Mouse (Mus musculus): ENCODE results near the gene Ptdss2.
A peak's percentile ranks its signal among the peaks of the same experiment; 100 is the strongest.

The Ptdss2 gene

GRCm38 (mm10) chr7:141172116-141173006 is 50.2 kb downstream of the Ptdss2 start, which contains the start of gene Rnh1:
Gene Rnh1, minus strand, starts transcription at chr7:141172857.
- peak; percentile 94 for DNase-seq (ENCODE audit: extremely low read depth, insufficient read length, low spot score)

DNA sequence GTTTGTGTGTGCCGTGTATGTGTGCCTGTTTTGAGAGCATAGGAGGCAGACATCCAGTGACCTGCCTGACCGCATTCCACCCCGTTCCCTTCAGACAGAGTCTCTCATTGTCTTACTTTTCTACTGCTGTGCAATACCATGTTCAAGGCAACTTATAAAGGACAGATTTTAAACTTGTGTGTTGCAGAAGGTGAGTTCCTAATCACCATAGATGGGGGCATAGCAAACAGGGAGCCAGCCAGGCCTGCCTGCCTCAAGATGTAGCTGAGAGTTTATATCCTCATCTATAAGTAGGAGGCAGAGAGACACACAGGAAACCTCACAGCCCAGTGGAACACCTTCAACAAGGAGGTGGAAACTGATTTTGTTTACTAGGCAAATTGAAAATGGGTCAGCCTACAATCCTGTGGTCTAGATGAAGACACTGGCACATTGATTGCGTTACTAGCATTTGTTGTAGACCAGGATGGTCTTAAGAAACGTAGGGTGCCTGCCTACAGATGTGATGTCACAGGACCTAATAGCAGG is 51.2 kb downstream of the Ptdss2 start:
- DNase-seq (ENCODE audit: extremely low read depth, insufficient read length, low spot score), result no peak

GRCm38 (mm10) chr7:141175068-141175467 is 52.9 kb downstream of the Ptdss2 start:
- no peak for DNase-seq (ENCODE audit: extremely low read depth, insufficient read length, low spot score)

DNA sequence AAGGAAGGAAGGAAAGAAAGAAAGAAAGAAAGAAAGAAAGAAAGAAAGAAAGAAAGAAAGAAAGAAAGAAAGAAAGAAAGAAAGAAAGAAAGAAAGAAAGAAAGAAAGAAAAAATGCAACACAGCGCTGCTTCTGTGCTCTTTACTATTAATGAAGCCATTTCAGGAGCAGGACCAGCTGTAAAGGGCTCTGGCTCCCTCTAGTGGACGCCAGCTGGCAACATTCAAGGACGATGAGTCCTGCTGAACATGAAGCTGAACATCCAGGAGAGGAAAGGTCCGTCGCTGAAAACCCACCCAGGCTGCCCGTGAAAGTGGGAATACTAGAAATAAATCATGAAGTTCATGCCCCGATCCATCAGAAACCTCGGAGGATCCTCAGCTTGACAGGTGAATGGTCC is 54.0 kb downstream of the Ptdss2 start:
- no peak for DNase-seq (ENCODE audit: extremely low read depth, insufficient read length, low spot score)

DNA sequence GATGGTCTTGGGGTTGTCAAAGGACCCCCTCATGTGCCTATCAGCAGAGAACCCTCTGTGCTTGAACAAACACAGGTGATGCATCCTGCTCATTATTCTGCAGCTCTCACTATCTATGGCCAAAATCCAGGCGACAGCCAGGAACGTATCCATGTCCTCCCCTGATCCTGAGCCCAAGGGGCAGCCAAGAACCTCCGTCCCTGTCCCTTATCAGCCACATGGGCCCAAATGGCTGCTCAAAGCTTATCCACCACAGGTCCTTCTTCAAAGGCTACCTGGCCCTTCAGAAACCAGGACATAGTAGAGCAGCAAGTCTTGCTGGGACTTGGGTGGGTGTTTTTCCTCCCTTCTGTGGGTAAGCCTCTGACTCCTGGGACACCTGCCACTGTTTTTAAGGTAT is 66.0 kb downstream of the Ptdss2 start:
- no peak for DNase-seq (ENCODE audit: extremely low read depth, insufficient read length, low spot score)

GRCm38 (mm10) chr7:141188733-141189132 is 66.6 kb downstream of the Ptdss2 start:
- no peak for DNase-seq (ENCODE audit: extremely low read depth, insufficient read length, low spot score)

GRCm38 (mm10) chr7:141190220-141190619 is 68.0 kb downstream of the Ptdss2 start:
- DNase-seq (ENCODE audit: extremely low read depth, insufficient read length, low spot score), result no peak

DNA sequence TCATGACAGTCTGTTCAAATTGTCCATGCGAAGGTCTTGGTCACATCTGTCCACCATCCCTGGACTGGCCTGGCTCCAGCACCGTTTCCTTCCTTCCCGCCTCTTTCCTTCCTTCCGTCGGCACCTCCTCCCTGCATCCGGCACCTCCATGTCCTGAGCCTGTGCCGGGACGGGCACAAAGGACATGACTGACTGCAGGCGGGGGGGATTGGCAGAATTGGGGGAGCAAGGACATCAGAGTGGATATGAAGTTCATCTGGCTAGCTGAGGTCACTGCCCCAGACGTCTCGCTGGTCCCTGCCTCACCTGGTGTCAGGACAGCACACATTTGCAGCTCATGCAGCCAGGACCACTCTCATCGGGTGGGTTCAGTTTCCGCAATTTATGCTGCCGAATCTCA is 68.9 kb downstream of the Ptdss2 start:
- peak; percentile 98 for DNase-seq (ENCODE audit: extremely low read depth, insufficient read length, low spot score)

DNA sequence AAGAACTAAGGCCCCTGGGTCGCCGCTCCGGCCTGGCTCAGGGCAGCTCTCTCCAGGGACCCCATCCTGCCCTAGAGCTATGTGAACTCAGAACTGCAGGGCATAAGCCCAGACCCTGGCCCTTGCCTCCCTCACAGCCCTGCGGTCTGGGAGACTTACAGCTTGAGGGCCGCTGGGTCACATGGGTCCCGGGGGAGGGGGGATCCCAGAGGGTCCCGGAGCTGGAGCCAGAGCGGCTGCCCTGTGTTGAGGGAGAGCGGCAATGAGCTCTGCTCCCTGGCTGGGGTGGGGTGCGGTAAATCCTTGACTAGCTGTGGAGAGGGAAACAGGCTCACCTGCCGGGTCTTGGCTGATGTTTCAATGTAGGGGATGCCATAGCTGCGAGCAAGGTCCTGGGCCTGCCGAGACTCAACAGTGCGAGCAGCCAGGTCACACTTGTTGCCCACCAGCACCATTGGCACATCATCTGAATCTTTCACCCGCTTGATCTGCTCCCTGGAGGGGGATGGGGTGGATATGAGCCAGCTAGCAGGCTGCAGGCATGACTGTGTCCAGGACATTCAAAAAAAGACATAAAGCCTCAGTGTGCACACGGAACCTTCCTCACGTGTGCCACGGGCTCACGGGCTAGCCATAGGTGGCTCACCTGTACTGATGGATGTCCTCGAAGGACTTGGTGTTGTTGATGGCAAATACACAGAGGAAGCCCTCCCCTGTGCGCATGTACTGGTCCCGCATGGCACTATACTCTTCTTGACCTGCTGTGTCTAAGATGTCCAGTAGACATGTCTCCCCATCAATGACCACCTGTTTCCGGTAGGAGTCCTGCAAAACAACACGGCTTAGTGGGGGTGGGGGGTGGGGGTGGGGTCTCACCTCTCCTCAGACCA is 69.9 kb downstream of the Ptdss2 start:
- peak; percentile 95 for DNase-seq (ENCODE audit: extremely low read depth, insufficient read length, low spot score)

GRCm38 (mm10) chr7:141192776-141193347 is 70.7 kb downstream of the Ptdss2 start:
- peak; percentile 86 for DNase-seq (ENCODE audit: extremely low read depth, insufficient read length, low spot score)

DNA sequence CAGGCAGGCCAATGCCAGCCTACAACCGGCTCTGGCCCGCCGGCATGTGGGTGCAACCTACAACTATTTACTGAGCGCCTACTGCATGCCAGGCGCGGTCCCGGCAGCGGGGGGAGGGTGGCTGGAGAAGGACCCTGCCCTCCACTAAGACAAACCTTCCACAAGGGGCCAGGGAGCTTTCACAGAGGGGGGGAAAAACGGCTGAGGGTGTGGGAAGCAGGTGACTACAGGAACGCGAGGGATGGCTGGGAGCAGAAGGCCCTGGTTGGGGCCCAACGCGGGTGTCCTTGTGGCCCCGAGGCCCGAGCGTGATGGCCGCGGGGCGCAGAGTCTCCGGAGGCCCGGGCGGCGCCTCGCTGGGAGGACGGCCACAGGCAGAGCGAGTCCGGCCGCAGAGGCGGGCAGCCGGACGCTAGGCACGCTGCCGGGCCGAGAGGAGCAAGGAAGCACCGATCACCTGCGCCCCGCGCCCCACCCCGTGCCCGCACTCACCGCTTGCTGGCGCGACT is 71.2 kb downstream of the Ptdss2 start:
- DNase-seq (ENCODE audit: extremely low read depth, insufficient read length, low spot score), result peak; percentile 72

- DNase-seq (ENCODE audit: extremely low read depth, insufficient read length, low spot score), result peak; percentile 95
Measured at GRCm38 (mm10) chr7:141193948-141194347, 71.8 kb downstream of the Ptdss2 start, which contains the start of the genes Hras and Lrrc56. Gene Hras, minus strand, starts transcription at chr7:141194005. Gene Lrrc56, plus strand, starts transcription at chr7:141194157.

DNA sequence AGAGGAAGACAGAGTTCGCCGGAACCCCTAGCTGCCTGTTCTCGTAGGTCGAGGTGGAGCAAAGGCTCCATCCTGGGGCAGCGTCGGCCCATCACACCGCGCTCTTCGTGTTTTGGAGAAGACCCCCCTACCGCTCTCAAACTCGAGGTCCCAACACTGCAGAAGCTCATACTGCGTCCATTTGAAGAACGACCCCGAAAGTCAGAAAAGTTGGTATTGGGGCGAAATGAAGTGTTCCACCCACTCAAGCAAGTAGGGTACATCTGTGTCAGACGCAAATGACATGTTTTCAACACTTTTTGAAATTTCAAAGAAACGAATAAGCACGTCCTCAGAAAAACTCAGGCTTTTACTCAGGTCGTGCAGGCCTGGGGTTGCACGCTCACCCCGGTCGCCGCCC is 72.2 kb downstream of the Ptdss2 start:
- no peak for DNase-seq (ENCODE audit: extremely low read depth, insufficient read length, low spot score)

GRCm38 (mm10) chr7:141194830-141195229 is 72.6 kb downstream of the Ptdss2 start:
- peak; percentile 77 for DNase-seq (ENCODE audit: extremely low read depth, insufficient read length, low spot score)

- DNase-seq (ENCODE audit: extremely low read depth, insufficient read length, low spot score), result no peak
Measured at GRCm38 (mm10) chr7:141195754-141196153, 73.6 kb downstream of the Ptdss2 start.

DNA sequence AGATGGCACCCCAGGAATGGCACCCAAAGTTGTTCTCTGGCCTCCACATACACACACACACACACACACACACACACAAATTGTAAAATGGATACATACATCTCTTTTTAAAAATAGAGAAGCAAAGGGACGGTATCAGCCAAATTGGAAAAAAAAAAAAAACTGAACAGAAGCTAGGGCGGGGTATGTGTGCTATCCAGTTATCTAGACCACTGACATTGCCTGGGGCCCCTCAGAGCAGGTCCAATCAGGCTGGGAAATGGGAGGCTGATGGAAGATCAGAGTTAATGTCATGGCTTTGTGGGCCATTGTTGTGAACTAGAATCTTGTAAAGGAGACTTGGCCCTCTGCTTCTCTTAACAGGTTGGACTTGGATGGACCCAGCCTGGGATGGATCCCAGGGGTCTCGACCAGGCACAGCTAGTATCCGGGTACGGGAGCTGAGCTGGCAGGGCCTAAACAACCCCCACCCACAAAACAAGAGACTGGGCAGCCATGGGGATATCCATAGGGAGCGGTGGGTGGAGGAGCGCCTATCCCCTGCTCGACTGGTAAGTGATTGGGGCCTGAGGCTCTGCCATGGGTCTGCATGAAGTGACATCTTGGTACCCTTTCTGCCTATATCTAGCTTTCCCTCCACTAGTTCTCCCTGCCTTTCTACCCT is 74.6 kb downstream of the Ptdss2 start:
- no peak for DNase-seq (ENCODE audit: extremely low read depth, insufficient read length, low spot score)

DNA sequence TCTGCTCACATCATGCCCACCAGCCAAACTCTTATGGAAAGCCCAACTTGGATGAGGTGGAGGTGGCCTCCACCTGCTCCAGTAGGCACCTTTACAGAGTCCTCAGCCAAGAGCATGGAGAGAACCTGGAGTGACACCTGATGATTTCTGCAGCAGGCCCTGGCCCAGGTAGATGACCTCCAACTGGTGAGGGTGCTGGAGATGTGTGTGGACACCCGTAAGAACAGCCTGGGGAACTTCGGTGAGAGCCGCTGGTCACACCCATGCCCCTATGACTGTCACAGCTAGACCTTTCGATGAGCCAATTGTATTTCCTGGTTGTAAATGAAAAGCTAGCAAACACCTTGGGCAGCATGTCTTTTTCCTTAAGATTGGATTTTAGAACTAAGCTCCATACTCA is 75.9 kb downstream of the Ptdss2 start:
- no peak for DNase-seq (ENCODE audit: extremely low read depth, insufficient read length, low spot score)

DNA sequence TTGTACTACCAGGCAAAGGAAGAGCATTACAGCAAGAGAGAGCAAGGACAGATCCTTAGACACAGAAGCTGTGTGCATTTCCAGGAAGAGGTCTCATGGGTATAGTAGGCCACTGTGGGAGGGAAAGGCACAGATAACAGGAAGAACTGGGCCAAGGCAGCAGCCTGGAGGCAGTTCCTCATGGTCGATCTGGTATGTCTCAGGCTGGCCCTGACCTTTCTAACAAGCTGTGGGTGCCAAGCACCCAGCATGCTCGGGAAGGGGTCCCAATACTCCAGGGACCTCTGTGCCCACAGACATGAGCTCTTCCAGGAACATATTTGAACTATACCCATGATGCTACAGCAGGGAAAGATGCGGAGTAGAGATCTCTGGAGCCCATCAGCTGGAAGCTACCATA is 82.4 kb downstream of the Ptdss2 start:
- no peak for DNase-seq (ENCODE audit: extremely low read depth, insufficient read length, low spot score)

DNA sequence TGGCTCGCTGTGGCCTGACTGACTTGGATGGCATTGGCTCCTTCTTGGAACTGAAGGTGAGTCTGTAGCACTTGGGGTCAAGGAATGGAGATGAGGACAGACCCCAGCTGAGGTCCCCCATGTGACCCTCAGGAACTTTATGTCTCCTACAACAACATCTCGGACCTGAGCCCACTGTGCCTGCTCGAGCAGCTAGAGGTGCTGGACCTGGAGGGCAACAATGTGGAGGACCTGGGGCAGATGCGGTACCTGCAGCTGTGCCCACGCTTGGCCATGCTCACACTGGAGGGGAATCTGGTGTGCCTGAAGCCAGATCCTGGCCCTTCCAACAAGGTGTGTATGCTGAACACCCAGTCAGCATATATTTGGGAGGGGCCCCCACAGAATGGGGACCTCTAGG is 83.3 kb downstream of the Ptdss2 start:
- DNase-seq (ENCODE audit: extremely low read depth, insufficient read length, low spot score), result no peak
